Mouse (Mus musculus): ENCODE measurements around the gene Sptssb.

The Sptssb gene

GRCm38 (mm10) chr3:69895516-69895915, 35.8 kb upstream of the Sptssb start:
- H3K9me3 ChIP-seq (ENCODE audit: low read length) = no peaks in the 10 kb centered on the region
- no peak for TF ChIP-seq POU5F1 (IDR thresholded peaks at IDR 0.05; ENCODE audit: borderline replicate concordance, low read length)
- no peak for TF ChIP-seq CTCF (conservative IDR thresholded peaks at IDR 0.05; ENCODE audit: low read length)
- no peak for TF ChIP-seq NANOG (IDR thresholded peaks at IDR 0.05; ENCODE audit: borderline replicate concordance, low read length)
- peaks cover 8% of the 10 kb centered on the region; the same call in 1 of the 2 replicates for H3K27me3 ChIP-seq (ENCODE audit: insufficient read depth, low read length)
- H3K4me3 ChIP-seq (replicated peaks; ENCODE audit: low read length) = no peak overlapping the region
- no peaks in the 10 kb centered on the region for H3K36me3 ChIP-seq (ENCODE audit: insufficient read depth, low read length)
- H3K4me1 ChIP-seq (replicated peaks; ENCODE audit: low read depth, low read length) = no peaks in the 10 kb centered on the region

GRCm38 (mm10) chr3:69892187-69893094, 32.7 kb upstream of the Sptssb start:
- no peak for TF ChIP-seq NANOG (IDR thresholded peaks at IDR 0.05; ENCODE audit: borderline replicate concordance, low read length)
- no peak overlapping the region for H3K4me3 ChIP-seq (replicated peaks; ENCODE audit: low read length)
- no peaks in the 10 kb centered on the region for H3K36me3 ChIP-seq (ENCODE audit: insufficient read depth, low read length)
- H3K4me1 ChIP-seq (replicated peaks; ENCODE audit: low read depth, low read length) = no peaks in the 10 kb centered on the region
- peaks cover 13% of the 10 kb centered on the region; the same call in 1 of the 2 replicates for H3K27me3 ChIP-seq (ENCODE audit: insufficient read depth, low read length)
- H3K9me3 ChIP-seq (ENCODE audit: low read length) = peaks cover 6% of the 10 kb centered on the region

DNA sequence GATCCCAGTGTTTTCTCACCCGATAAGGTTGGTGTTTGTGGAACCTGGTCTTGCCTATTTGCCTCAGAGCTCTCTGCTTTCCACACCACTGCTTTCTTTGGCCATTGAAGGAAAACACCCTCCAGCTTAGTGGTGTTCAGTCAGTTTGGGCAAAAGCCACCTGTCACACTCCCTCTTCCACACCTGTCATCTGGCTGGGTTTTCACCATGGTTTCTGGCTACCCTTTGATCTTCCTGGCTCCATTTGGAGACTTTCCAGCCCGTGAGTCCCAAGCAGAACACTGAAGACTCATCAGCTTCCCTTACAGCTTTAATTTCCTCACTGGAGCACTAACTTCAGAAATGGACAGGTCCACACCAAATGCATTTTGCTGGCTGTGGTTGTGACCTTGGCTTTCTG, 26.1 kb upstream of the Sptssb start:
- no peak for TF ChIP-seq NANOG (IDR thresholded peaks at IDR 0.05; ENCODE audit: borderline replicate concordance, low read length)
- TF ChIP-seq CTCF (conservative IDR thresholded peaks at IDR 0.05; ENCODE audit: low read length) = no peak
- no peak for TF ChIP-seq POU5F1 (IDR thresholded peaks at IDR 0.05; ENCODE audit: borderline replicate concordance, low read length)
- Histone ChIP-seq H3K27me3 (ENCODE audit: insufficient read depth, low read length) (peaks cover 39% of the 10 kb centered on the region), H3K36me3 (ENCODE audit: insufficient read depth, low read length) (no peaks in the 10 kb centered on the region), H3K9me3 (ENCODE audit: low read length) (peaks cover 37% of the 10 kb centered on the region), H3K4me3 (replicated peaks; ENCODE audit: low read length) (no peak overlapping the region), H3K4me1 (replicated peaks; ENCODE audit: low read depth, low read length) (no peaks in the 10 kb centered on the region)

DNA sequence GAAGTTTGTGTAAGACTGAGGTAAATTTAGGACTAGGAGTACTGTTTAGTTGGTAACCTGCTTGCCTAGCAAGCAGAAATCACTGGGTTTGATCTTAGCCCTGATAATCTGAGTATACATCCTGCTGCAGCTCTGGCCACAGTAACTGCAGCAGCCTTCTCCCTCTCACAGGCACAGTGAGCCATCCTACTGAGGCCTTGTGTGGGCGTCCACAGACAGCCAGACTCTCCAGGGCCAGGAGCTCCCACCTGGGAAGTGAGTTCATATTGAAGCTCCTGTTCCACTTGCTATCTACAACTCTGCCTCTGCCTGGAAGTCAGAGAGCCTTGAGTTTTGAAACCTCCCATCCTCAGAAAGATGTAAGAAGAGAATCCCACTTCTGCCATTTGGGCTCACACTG, 24.0 kb upstream of the Sptssb start:
- TF ChIP-seq NANOG (IDR thresholded peaks at IDR 0.05; ENCODE audit: borderline replicate concordance, low read length) (no peak), POU5F1 (IDR thresholded peaks at IDR 0.05; ENCODE audit: borderline replicate concordance, low read length) (no peak), CTCF (conservative IDR thresholded peaks at IDR 0.05; ENCODE audit: low read length) (no peak)
- Histone ChIP-seq H3K36me3 (ENCODE audit: insufficient read depth, low read length) (no peaks in the 10 kb centered on the region), H3K9me3 (ENCODE audit: low read length) (peaks cover 37% of the 10 kb centered on the region), H3K27me3 (ENCODE audit: insufficient read depth, low read length) (peaks cover 42% of the 10 kb centered on the region), H3K4me1 (replicated peaks; ENCODE audit: low read depth, low read length) (0 out of 2 replicates have a peak, but pooled peaks cover 3% of the 10 kb centered on the region), H3K4me3 (replicated peaks; ENCODE audit: low read length) (no peak overlapping the region)

DNA sequence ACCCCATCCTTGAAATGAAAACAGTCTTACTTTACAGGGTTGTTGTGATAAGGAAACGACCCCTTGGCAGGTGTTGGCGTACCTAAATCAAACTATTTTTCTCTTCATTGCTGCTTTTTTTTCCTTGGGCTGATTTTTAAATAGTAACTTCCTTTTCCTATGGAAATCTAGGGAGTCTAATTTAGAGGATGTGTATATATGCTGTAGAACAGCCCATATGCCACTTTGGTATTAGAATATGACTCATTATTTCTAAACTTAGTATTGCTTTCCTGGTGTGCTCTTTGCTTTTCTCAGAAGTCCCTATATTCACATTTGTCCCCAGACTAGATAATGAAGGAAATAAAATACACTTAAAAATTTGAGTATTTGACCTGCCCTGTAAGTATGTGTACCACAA, 17.8 kb upstream of the Sptssb start:
- Histone ChIP-seq H3K4me1 (replicated peaks; ENCODE audit: low read depth, low read length) (0 out of 2 replicates have a peak, but pooled peaks cover 3% of the 10 kb centered on the region), H3K9me3 (ENCODE audit: low read length) (no peaks in the 10 kb centered on the region), H3K36me3 (ENCODE audit: insufficient read depth, low read length) (no peaks in the 10 kb centered on the region), H3K4me3 (replicated peaks; ENCODE audit: low read length) (no peak overlapping the region), H3K27me3 (ENCODE audit: insufficient read depth, low read length) (peaks cover 26% of the 10 kb centered on the region)
- TF ChIP-seq CTCF (conservative IDR thresholded peaks at IDR 0.05; ENCODE audit: low read length) = no peak
- TF ChIP-seq NANOG (IDR thresholded peaks at IDR 0.05; ENCODE audit: borderline replicate concordance, low read length) = no peak

DNA sequence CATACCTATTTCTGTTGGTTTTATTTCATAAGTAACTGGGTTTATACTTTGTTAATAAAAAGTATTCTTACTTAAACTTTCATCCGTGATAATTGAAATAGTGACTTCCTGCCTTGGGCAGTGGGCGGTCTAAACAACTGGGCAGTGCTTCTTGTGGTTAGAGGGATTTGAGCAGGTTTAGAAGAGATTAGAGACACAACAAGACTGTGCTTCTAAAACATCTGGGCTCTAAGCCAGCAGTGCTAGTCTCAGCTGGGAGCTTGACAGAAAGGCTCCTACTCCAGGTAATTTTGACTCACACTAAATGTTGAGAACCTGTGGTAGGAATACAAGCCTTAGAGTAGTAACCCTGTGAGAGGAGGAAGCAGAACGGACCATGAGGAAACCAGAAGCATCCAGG, 15.0 kb upstream of the Sptssb start:
- Histone ChIP-seq H3K9me3 (ENCODE audit: low read length) (no peaks in the 10 kb centered on the region), H3K4me1 (replicated peaks; ENCODE audit: low read depth, low read length) (0 out of 2 replicates have a peak, but pooled peaks cover 3% of the 10 kb centered on the region), H3K27me3 (ENCODE audit: insufficient read depth, low read length) (peaks cover 29% of the 10 kb centered on the region), H3K4me3 (replicated peaks; ENCODE audit: low read length) (no peak overlapping the region), H3K36me3 (ENCODE audit: insufficient read depth, low read length) (no peaks in the 10 kb centered on the region)
- TF ChIP-seq NANOG (IDR thresholded peaks at IDR 0.05; ENCODE audit: borderline replicate concordance, low read length) (no peak), CTCF (conservative IDR thresholded peaks at IDR 0.05; ENCODE audit: low read length) (no peak), POU5F1 (IDR thresholded peaks at IDR 0.05; ENCODE audit: borderline replicate concordance, low read length) (no peak)

DNA sequence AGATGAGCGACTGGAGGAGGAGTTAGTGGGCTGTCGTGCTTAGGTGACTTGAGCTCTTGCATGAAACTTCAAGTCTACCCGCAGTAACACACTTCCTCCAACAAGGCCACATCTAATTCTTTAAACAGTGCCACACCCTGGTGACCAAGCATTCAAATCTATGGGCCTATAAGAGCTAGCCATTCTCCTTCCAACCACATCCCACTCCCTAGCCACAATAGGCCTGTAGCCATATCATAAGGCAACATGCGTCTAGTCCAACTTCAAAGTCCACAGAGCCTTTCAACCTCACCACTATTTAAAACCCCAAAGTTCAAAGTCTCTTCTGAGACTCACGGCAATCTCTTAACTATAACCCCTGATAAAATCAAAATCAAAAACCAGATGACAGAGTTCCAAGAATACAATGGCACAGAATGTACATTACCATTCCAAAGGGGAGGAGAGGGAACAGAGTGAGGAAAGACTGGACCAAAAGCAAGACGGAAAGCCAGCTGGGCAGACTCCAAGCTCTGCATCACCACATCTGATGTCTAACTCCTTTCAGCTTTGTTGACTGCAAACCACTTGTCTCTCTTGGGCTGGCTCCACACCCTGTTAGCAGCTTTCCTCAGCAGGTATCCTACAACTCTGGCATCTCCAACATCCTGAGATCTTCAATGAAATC, 13.1 kb upstream of the Sptssb start:
- TF ChIP-seq POU5F1 (IDR thresholded peaks at IDR 0.05; ENCODE audit: borderline replicate concordance, low read length) = no peak
- Histone ChIP-seq H3K4me3 (replicated peaks; ENCODE audit: low read length) (no peak overlapping the region), H3K4me1 (replicated peaks; ENCODE audit: low read depth, low read length) (no peaks in the 10 kb centered on the region), H3K9me3 (ENCODE audit: low read length) (no peaks in the 10 kb centered on the region), H3K36me3 (ENCODE audit: insufficient read depth, low read length) (no peaks in the 10 kb centered on the region), H3K27me3 (ENCODE audit: insufficient read depth, low read length) (peaks cover 21% of the 10 kb centered on the region)

DNA sequence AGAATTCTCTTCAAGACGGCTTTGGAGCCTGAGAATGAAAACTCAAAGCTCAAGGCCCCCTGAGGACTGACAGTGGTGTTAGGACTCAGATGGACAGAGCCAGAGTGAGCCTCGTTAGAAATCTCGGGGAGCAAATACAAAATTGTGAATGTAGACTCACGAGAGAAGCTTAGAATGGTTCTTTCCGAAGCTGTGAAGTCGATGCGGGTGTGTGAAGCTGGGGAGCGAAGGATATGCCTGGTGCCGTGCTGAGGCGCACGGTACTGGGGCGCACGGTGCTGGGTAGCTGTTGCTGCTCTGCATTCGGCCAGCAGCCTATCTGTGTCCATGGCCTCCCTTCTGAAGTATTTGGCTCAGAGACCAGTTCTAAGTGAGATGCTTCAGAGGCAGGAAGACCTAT, 11.4 kb upstream of the Sptssb start:
- Histone ChIP-seq H3K4me3 (replicated peaks; ENCODE audit: low read length) (no peak overlapping the region), H3K36me3 (ENCODE audit: insufficient read depth, low read length) (no peaks in the 10 kb centered on the region), H3K9me3 (ENCODE audit: low read length) (no peaks in the 10 kb centered on the region), H3K27me3 (ENCODE audit: insufficient read depth, low read length) (peaks cover 21% of the 10 kb centered on the region), H3K4me1 (replicated peaks; ENCODE audit: low read depth, low read length) (no peaks in the 10 kb centered on the region)
- TF ChIP-seq NANOG (IDR thresholded peaks at IDR 0.05; ENCODE audit: borderline replicate concordance, low read length) = no peak
- no peak for TF ChIP-seq CTCF (conservative IDR thresholded peaks at IDR 0.05; ENCODE audit: low read length)
- TF ChIP-seq POU5F1 (IDR thresholded peaks at IDR 0.05; ENCODE audit: borderline replicate concordance, low read length) = no peak
